Mouse (Mus musculus): Measurements from ENCODE around the gene Wfdc13.
"Not testable (repeated sequence)": the region's sequence is repeated elsewhere in the genome, so short reads cannot be mapped to it uniquely, and the experiment has no call there.

The Wfdc13 gene

GRCm38 (mm10) chr2:164716194-164716786 is 31.4 kb downstream of the Wfdc13 start:
- DNase-seq (ENCODE audit: low spot score in 2 of 2): not testable (repeated sequence)

GRCm38 (mm10) chr2:164723276-164723675 is 38.4 kb downstream of the Wfdc13 start:
- DNase-seq (ENCODE audit: low spot score in 2 of 2): no peak

GRCm38 (mm10) chr2:164725895-164726619 is 41.1 kb downstream of the Wfdc13 start:
- peak in 1 of 2 experiments; percentile 49 for DNase-seq (ENCODE audit: low spot score in 2 of 2)

DNA sequence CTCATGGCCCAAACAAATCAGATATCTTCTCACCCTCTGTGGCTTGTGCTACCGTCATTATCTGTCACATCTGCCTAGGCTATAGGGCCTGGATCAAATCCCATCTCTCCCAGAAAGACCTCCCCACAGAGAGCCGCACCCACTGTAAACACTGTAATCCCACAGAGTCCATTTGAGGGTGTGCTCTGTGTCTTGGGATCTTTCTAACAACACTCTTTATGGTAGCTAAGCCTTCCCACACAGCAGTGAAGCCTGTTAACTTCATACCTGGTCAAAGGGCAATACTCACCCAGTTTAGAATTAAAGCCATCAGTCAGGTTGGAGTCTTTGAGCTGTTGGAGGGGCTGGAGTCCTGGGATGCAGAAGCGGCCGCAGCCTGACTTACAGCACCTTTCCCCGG is 46.8 kb downstream of the Wfdc13 start:
- no peak for DNase-seq (ENCODE audit: low spot score in 2 of 2)

DNA sequence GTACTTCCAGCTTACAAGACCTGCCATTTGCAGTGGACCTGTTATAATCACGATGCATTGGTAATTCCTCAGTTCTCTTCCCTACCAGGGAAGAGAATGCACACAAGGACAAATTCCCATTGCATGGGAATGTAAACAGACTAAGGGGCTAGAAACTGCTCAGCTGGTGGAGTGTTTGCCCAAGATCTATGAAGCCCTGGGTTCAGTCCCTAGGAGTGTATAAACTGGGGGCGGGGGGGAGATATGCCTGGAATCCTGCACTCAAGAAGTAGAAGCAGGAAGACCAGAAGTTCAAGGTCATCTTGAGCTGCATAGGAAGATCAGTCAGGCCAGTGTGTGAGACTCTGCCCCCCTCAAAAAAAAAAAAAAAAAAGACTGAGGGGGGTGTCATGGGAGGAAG is 48.4 kb downstream of the Wfdc13 start:
- no peak for DNase-seq (ENCODE audit: low spot score in 2 of 2)

DNA sequence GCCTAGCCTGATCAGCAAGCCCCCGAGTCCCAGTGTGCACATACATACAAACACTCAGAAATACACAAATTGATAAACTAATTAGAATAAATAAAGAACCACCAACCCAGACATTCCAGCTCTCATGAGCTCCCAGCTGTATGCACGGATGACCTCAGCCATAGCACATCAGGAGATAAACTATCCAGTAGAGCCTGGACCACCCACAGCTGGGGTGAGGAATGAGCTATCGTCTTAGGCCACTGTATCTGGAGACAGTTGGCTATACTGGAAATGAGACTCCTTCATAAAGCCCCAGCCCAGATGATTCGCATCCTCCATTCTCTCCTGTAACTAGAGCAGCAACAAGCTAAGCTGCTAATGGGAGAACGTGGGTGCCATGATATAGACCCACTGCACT is 49.9 kb downstream of the Wfdc13 start:
- DNase-seq (ENCODE audit: low spot score in 2 of 2): no peak

- no peak for DNase-seq (ENCODE audit: low spot score in 2 of 2)
Measured at GRCm38 (mm10) chr2:164735446-164735845, 50.5 kb downstream of the Wfdc13 start.

All from frontal cortex, postnatal 10 days (tissue).